Mouse (Mus musculus): Measurements from ENCODE around the gene Gm42669.

GRCm38 (mm10) chr5:107492471-107492870, 14.9 kb upstream of the Gm42669 start:
- TF ChIP-seq POLR2A (IDR thresholded peaks at IDR 0.05; ENCODE audit: borderline replicate concordance, insufficient read depth, low read length) (no peak), CTCF (IDR thresholded peaks at IDR 0.05; ENCODE audit: borderline replicate concordance, insufficient read depth, low read depth, low read length) (no peak)

Data from cerebellum, adult 2 months (tissue).